Mouse (Mus musculus): ENCODE results near the gene Map3k21.

DNA sequence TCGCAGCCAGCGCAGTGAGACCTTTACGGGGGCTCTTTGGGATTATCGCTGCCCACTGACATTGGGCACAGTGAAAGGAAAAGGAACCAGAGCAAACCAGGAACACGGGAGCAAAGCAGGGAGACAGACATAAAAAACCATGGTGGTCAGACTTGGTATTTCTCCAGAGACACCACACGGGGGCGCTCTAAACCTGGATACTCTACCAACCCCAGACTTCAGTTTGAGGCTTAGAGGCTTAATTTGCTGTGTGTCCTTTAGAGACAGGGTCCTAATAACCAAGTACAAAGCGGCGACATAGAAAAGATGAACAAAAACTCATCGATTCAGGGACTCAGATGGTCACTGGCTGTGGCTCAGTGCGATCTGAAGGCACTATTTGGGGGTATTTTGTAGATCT is 45.4 kb downstream of the Map3k21 start:
- peak; percentile 77 for TF ChIP-seq CTCF (IDR thresholded peaks at IDR 0.05)
- TF ChIP-seq EP300 (IDR thresholded peaks at IDR 0.05): no peak

All from lung, postnatal 0 days (tissue).